Mouse (Mus musculus) MEL (cell line): Measurements from ENCODE around the gene Smpd3. TPM values are rescaled to one million over a fixed set of nuclear protein-coding genes. Genes with fewer than 3 reads are reported as not detected.

Source experiments
- DNase-seq: peaks from one replicate; pipeline ENCODE4 v3.0.0; 2011; ENCODE audit warnings: low read depth, low spot score
- H3K27ac ChIP-seq: 2 replicates; pipeline ENCODE4 v1.5.1; 2012; ENCODE audit warnings: low read depth, mild to moderate bottlenecking, control low read depth, low read length, moderate library complexity; ENCODE audit not compliant: control insufficient read depth
- H3K27me3 ChIP-seq, 2 experiments: fragments of 150-350 bp in 1 of 2; sonication (generic) in 1 of 2; 2 replicates each; pipeline ENCODE4 v1.6.1; 2012; ENCODE audit warnings: low read length in 2 of 2, mild to moderate bottlenecking in 2 of 2, improper control_type of control experiment in 1 of 2, moderate library complexity in 1 of 2; ENCODE audit not compliant: insufficient read depth in 2 of 2, control insufficient read depth in 1 of 2
- H3K36me3 ChIP-seq, 2 experiments: 2 replicates each; pipeline ENCODE4 v1.6.1; 2012 to 2014; ENCODE audit warnings: low read length in 2 of 2, improper control_type of control experiment in 1 of 2, inconsistent platforms in 1 of 2, mild to moderate bottlenecking in 1 of 2; ENCODE audit not compliant: insufficient read depth in 2 of 2, control insufficient read depth in 1 of 2
- H3K4me1 ChIP-seq, 2 experiments: fragments of 150-350 bp in 1 of 2; sonication (generic) in 1 of 2; 2 replicates each; pipeline ENCODE4 v1.6.1; 2012; ENCODE audit warnings: low read length in 2 of 2, improper control_type of control experiment in 1 of 2, mild to moderate bottlenecking in 1 of 2; ENCODE audit not compliant: insufficient read depth in 2 of 2, control insufficient read depth in 1 of 2
- H3K4me3 ChIP-seq, 2 experiments: fragments of 150-350 bp in 1 of 2; sonication (generic) in 1 of 2; 2 replicates each; pipeline ENCODE4 v1.5.1; 2012; ENCODE audit warnings: low read depth in 2 of 2, low read length in 2 of 2, mild to moderate bottlenecking in 2 of 2, moderate library complexity in 2 of 2, control low read depth in 1 of 2, improper control_type of control experiment in 1 of 2; ENCODE audit not compliant: control insufficient read depth in 1 of 2, insufficient read depth in 1 of 2
- H3K79me2 ChIP-seq: 2 replicates; pipeline ENCODE4 v1.6.1; 2012; ENCODE audit warnings: mild to moderate bottlenecking, low read length, moderate library complexity; ENCODE audit not compliant: control insufficient read depth, poor library complexity, insufficient read depth
- H3K9ac ChIP-seq: 2 replicates; pipeline ENCODE4 v1.6.1; 2012; ENCODE audit warnings: low read depth, mild to moderate bottlenecking, control low read depth, low read length, moderate library complexity; ENCODE audit not compliant: control insufficient read depth, poor library complexity, severe bottlenecking
- H3K9me3 ChIP-seq: fragments of 150-350 bp; sonication (generic); replicated peaks from 2 replicates; pipeline ENCODE4 v1.6.1; 2012; ENCODE audit warnings: mild to moderate bottlenecking, low read length, improper control_type of control experiment, moderate library complexity; ENCODE audit not compliant: insufficient read depth
- BHLHE40 ChIP-seq: IDR thresholded peaks from 2 replicates; pipeline ENCODE4 v1.6.1; 2012; ENCODE audit warnings: low read depth, mild to moderate bottlenecking, inconsistent platforms, low read length, improper control_type of control experiment, borderline replicate concordance
- CHD2 ChIP-seq: IDR thresholded peaks from 2 replicates; pipeline ENCODE4 v1.6.1; 2011; ENCODE audit warnings: low read length, improper control_type of control experiment
- CTCF ChIP-seq, 3 experiments: IDR thresholded peaks in 2 of 3; conservative IDR thresholded peaks in 1 of 3; 2 replicates each; pipeline ENCODE4 v1.5.1; 2011 to 2012; ENCODE audit warnings: low read length in 3 of 3, low read depth in 2 of 3, mild to moderate bottlenecking in 2 of 3, improper control_type of control experiment in 1 of 3, inconsistent platforms in 1 of 3, mixed read lengths in 1 of 3, moderate library complexity in 1 of 3; ENCODE audit not compliant: control insufficient read depth in 1 of 3, insufficient read depth in 1 of 3, poor library complexity in 1 of 3, severe bottlenecking in 1 of 3
- E2F4 ChIP-seq: IDR thresholded peaks from 2 replicates; pipeline ENCODE4 v1.6.1; 2011; ENCODE audit warnings: low read depth, low read length, improper control_type of control experiment, borderline replicate concordance
- EP300 ChIP-seq, 2 experiments: IDR thresholded peaks; 2 replicates each; pipeline ENCODE4 v1.6.1; 2011; ENCODE audit warnings: improper control_type of control experiment in 2 of 2, low read length in 2 of 2, low read depth in 1 of 2, mild to moderate bottlenecking in 1 of 2
- ETS1 ChIP-seq: IDR thresholded peaks from 2 replicates; pipeline ENCODE4 v1.6.1; 2012; ENCODE audit warnings: low read depth, mild to moderate bottlenecking, inconsistent platforms, low read length, improper control_type of control experiment, moderate library complexity
- GATA1 ChIP-seq: IDR thresholded peaks from 2 replicates; pipeline ENCODE4 v1.6.1; 2011; ENCODE audit warnings: low read depth, low read length, improper control_type of control experiment
- KAT2A ChIP-seq: conservative IDR thresholded peaks from 2 replicates; pipeline ENCODE4 v1.6.1; 2012; ENCODE audit warnings: low read depth, low read length, improper control_type of control experiment, inconsistent platforms
- MAFK ChIP-seq: IDR thresholded peaks from 2 replicates; pipeline ENCODE4 v1.6.1; 2011; ENCODE audit warnings: low read depth, mild to moderate bottlenecking, low read length, improper control_type of control experiment, borderline replicate concordance
- MXI1 ChIP-seq: IDR thresholded peaks from 2 replicates; pipeline ENCODE4 v1.6.1; 2011; ENCODE audit warnings: mild to moderate bottlenecking, low read depth, low read length, improper control_type of control experiment
- NELFE ChIP-seq: IDR thresholded peaks from 2 replicates; pipeline ENCODE4 v1.6.1; 2011; ENCODE audit warnings: low read depth, low read length, improper control_type of control experiment
- NRF1 ChIP-seq: IDR thresholded peaks from 2 replicates; pipeline ENCODE4 v1.6.1; 2014; ENCODE audit warnings: low read depth, mild to moderate bottlenecking, inconsistent platforms, low read length, improper control_type of control experiment, moderate library complexity; ENCODE audit not compliant: poor library complexity, insufficient read depth, severe bottlenecking
- POLR2A ChIP-seq, 2 experiments: IDR thresholded peaks; 2 replicates each; pipeline ENCODE4 v1.6.1; 2011 to 2012; ENCODE audit warnings: low read length in 2 of 2, mild to moderate bottlenecking in 2 of 2, control low read depth in 1 of 2, improper control_type of control experiment in 1 of 2, low read depth in 1 of 2, moderate library complexity in 1 of 2; ENCODE audit not compliant: control insufficient read depth in 1 of 2, insufficient read depth in 1 of 2, poor library complexity in 1 of 2
- RAD21 ChIP-seq: IDR thresholded peaks from 2 replicates; pipeline ENCODE4 v1.6.1; 2011; ENCODE audit warnings: mild to moderate bottlenecking, low read depth, low read length, improper control_type of control experiment
- TCF12 ChIP-seq: IDR thresholded peaks from 2 replicates; pipeline ENCODE4 v1.6.1; 2014; ENCODE audit warnings: low read depth, mild to moderate bottlenecking, inconsistent platforms, low read length, improper control_type of control experiment, moderate library complexity
- USF1 ChIP-seq: IDR thresholded peaks from 2 replicates; pipeline ENCODE4 v1.6.1; 2014; ENCODE audit warnings: low read depth, mild to moderate bottlenecking, inconsistent platforms, low read length, improper control_type of control experiment, moderate library complexity
- USF2 ChIP-seq, 2 experiments: IDR thresholded peaks; 2 replicates each; pipeline ENCODE4 v1.6.1; 2011 to 2012; ENCODE audit warnings: improper control_type of control experiment in 2 of 2, low read length in 2 of 2, borderline replicate concordance in 1 of 2, inconsistent platforms in 1 of 2, low read depth in 1 of 2, mild to moderate bottlenecking in 1 of 2; ENCODE audit not compliant: insufficient read depth in 1 of 2
- ZC3H11A ChIP-seq: IDR thresholded peaks from 2 replicates; pipeline ENCODE4 v1.6.1; 2012; ENCODE audit warnings: low read depth, mild to moderate bottlenecking, inconsistent platforms, low read length, improper control_type of control experiment
- ZKSCAN1 ChIP-seq: IDR thresholded peaks from 2 replicates; pipeline ENCODE4 v1.6.1; 2012; ENCODE audit warnings: low read depth, mild to moderate bottlenecking, inconsistent platforms, low read length, improper control_type of control experiment, moderate library complexity
- ZNF384 ChIP-seq: IDR thresholded peaks from 2 replicates; pipeline ENCODE4 v1.6.1; 2012; ENCODE audit warnings: low read depth, mild to moderate bottlenecking, inconsistent platforms, low read length, improper control_type of control experiment
- polyA plus RNA-seq, 2 experiments: library from polyadenylated mRNA; stranded (reverse) in 1 of 2; unstranded in 1 of 2; fragments of >175 nt in 1 of 2; fragments of >200 nt in 1 of 2; gene quantifications; 2 replicates each; pipeline versions ENCODE4 v1.2.1 to v1.2.4; 2012; ENCODE audit warnings: low replicate concordance in 2 of 2, low read depth in 1 of 2; ENCODE audit not compliant: insufficient read length in 2 of 2, insufficient read depth in 1 of 2, missing spikeins in 1 of 2
- total RNA-seq: library from RNA; depleted of rRNA; stranded (reverse); fragments of 300-350 nt; gene quantifications from 2 replicates; pipeline ENCODE4 v1.2.3, GENCODE M21; 2012

Smpd3 gene
- total and polyA plus RNA-seq, 3 experiments = 0.04 to 0.08 TPM; not detected in 1

DNA sequence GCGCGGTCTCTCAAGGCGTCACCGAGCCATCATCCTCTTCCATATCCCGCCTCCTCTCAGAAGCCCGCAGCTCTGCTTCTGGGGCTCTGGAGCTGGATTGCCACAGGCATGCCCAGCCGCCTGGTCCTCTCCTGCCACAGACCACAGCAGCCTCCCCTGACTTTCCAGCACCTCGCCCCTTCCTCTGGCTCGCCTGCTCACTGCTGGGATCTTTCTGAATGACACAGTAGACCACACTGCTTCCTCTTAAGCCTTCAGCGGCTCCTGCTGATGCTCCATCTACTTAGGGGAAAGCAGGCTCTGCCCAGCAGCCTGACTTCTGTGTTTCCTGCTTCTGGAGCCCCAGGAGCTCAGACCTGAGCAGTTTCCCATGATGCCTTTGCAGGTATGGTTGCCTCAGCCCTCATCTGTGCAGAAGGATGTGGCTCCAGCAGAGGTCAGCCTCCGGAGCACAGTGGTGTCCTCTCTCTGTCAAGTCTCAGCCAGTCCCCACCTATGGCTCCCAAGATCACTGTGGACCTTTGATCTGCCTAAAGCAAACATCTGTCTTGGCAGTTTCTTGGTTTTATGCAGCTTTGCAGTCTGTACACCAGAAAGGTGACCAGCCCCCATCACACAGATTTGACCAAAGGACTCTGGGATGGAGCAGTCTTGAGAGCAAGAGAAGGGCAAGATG lies 59.3 kb downstream of the Smpd3 start:
- Histone ChIP-seq H3K4me3 (no peak overlapping the region), H3K27me3 (peaks cover 40 to 44% of the 10 kb centered on the region in 2 experiments), H3K79me2 (no peaks in the 10 kb centered on the region), H3K27ac (no peak overlapping the region), H3K9ac (no peak overlapping the region), H3K4me1 (no peaks in the 10 kb centered on the region), H3K9me3 (no peaks in the 10 kb centered on the region), H3K36me3 (no peaks in the 10 kb centered on the region)
- no peak for DNase-seq
- TF ChIP-seq KAT2A = no peak
- TF ChIP-seq NELFE = no peak
- no peak for TF ChIP-seq TCF12
- TF ChIP-seq USF1 = no peak
- no peak for TF ChIP-seq ZKSCAN1
- TF ChIP-seq ZC3H11A = no peak
- TF ChIP-seq ETS1 = no peak
- no peak for TF ChIP-seq E2F4
- no peak for TF ChIP-seq CHD2

DNA sequence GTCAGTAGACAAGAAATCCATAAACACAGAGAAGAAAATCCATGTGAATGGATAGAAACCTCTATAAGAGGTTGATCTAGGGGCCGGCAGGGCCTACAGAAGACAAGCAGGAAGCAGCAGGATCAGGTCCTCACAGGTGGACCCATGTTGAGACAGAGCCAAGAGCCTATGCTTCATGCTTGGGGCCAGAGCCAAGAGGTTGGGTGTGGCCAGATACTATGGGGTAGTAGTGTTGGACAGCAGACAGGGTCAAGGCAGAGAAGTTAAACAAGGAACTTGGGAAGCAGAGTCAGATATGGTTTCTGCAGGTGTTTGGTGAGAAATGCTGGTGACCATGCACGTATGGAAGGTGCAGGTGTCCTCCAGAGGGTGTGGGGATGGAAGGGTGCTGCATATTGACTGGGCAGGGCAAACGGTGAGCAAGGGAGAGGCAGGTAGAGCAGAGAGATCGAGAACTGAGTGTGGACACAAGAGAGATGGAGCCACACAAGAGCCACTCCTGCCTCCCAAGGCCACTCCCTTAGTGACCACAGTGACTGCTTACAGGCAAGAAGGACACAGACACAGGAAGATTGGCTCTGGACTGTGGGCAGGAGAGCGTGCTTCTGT lies 61.0 kb downstream of the Smpd3 start:
- Histone ChIP-seq H3K79me2 (no peaks in the 10 kb centered on the region), H3K27me3 (peaks cover 34 to 38% of the 10 kb centered on the region in 2 experiments)
- TF ChIP-seq NELFE (no peak), POLR2A (IDR thresholded peaks at IDR 0.05; ENCODE audit: control insufficient read depth in 1 of 2, insufficient read depth in 1 of 2, low read depth in 1 of 2, low read length in 2 of 2, poor library complexity in 1 of 2) (no peak), KAT2A (no peak), E2F4 (no peak), USF2 (IDR thresholded peaks at IDR 0.05; ENCODE audit: borderline replicate concordance in 1 of 2, insufficient read depth in 1 of 2, low read depth in 1 of 2, low read length in 2 of 2) (no peak)

GRCm38 (mm10) chr8:106273468-106273867 lies 64.3 kb downstream of the Smpd3 start:
- peaks cover 11 to 13% of the 10 kb centered on the region in 2 experiments for H3K27me3 ChIP-seq
- TF ChIP-seq MXI1 = no peak
- TF ChIP-seq NELFE = no peak
- no peak for TF ChIP-seq ZNF384
- TF ChIP-seq CHD2 = no peak
- TF ChIP-seq RAD21 = no peak
- no peak for TF ChIP-seq EP300 (IDR thresholded peaks at IDR 0.05; ENCODE audit: low read depth in 1 of 2, low read length in 2 of 2)
- TF ChIP-seq GATA1 = no peak
- no peak for TF ChIP-seq CTCF (IDR thresholded peaks at IDR 0.05 in 2 of 3, conservative IDR thresholded peaks at IDR 0.05 in 1 of 3; ENCODE audit: control insufficient read depth in 1 of 3, insufficient read depth in 1 of 3, low read depth in 2 of 3, low read length in 3 of 3, poor library complexity in 1 of 3, severe bottlenecking in 1 of 3)
- no peak for TF ChIP-seq NRF1
- no peak for TF ChIP-seq BHLHE40
- no peak for TF ChIP-seq MAFK
- H3K4me3 ChIP-seq = no peak overlapping the region
- no peak for DNase-seq
- H3K9me3 ChIP-seq = no peaks in the 10 kb centered on the region
- H3K9ac ChIP-seq = no peak overlapping the region
- H3K27ac ChIP-seq = no peak overlapping the region
- no peaks in the 10 kb centered on the region for H3K4me1 ChIP-seq
- H3K36me3 ChIP-seq = no peaks in the 10 kb centered on the region
- H3K79me2 ChIP-seq = no peaks in the 10 kb centered on the region

More for the DNA sequence above, 61.0 kb downstream of the Smpd3 start:
- no peak for DNase-seq
- Histone ChIP-seq H3K4me3 (no peak overlapping the region), H3K27ac (no peak overlapping the region), H3K9me3 (no peaks in the 10 kb centered on the region), H3K36me3 (no peaks in the 10 kb centered on the region), H3K9ac (no peak overlapping the region), H3K4me1 (no peaks in the 10 kb centered on the region)
